Mouse (Mus musculus) cerebellum, adult 2 months (tissue): ENCODE data around the gene Gm9045.
"Not testable (repeated sequence)": the region's sequence is repeated elsewhere in the genome, so short reads cannot be mapped to it uniquely, and the experiment has no call there.

Experiments
- CTCF ChIP-seq: fragments of 200-500 bp; IDR thresholded peaks from 2 replicates; pipeline ENCODE4 v1.5.1; 2011; ENCODE audit warnings: low read depth, mild to moderate bottlenecking, control low read depth, low read length, moderate library complexity, borderline replicate concordance; ENCODE audit not compliant: insufficient read depth
- POLR2A ChIP-seq: fragments of 200-500 bp; IDR thresholded peaks from 2 replicates; pipeline ENCODE4 v1.6.1; 2011; ENCODE audit warnings: low read length, control low read depth, borderline replicate concordance; ENCODE audit not compliant: insufficient read depth

GRCm38 (mm10) chr10:118354005-118354404, 16.4 kb upstream of the Gm9045 start, which contains the start of gene Gm9049:
- not testable (repeated sequence) for TF ChIP-seq CTCF, POLR2A
